Mouse (Mus musculus): ENCODE measurements around the gene Ell. TPM values are rescaled to one million over a fixed set of nuclear protein-coding genes. Genes with fewer than 3 reads are reported as not detected.

Ell gene
- polyA plus RNA-seq, 1 experiment from 2014 or later: 17.8 TPM

GRCm38 (mm10) chr8:70555079-70555747, 16.0 kb downstream of the Ell start:
- ATAC-seq (ENCODE audit: low read depth): no peak
- H3K4me1 ChIP-seq (ENCODE audit: control insufficient read depth, insufficient read depth, low read length): peaks cover 9% of the 10 kb centered on the region; the same call in 1 of the 2 replicates
- H3K36me3 ChIP-seq (ENCODE audit: control insufficient read depth, insufficient read depth, low read length): no peaks in the 10 kb centered on the region
- H3K4me3 ChIP-seq (ENCODE audit: low read depth, low read length): no peak overlapping the region
- WGBS: 91% methylated on average over 4 of the region's 4 CpGs
- no peaks in the 10 kb centered on the region for H3K27me3 ChIP-seq (ENCODE audit: control insufficient read depth, insufficient read depth, low read length)
- no peak overlapping the region for H3K9ac ChIP-seq (replicated peaks; ENCODE audit: low read depth, low read length)
- H3K27ac ChIP-seq (ENCODE audit: low read depth, low read length): no peak overlapping the region
- H3K9me3 ChIP-seq (ENCODE audit: control insufficient read depth, low read length): no peaks in the 10 kb centered on the region
- H3K4me2 ChIP-seq (ENCODE audit: low read depth, low read length): no peak overlapping the region

GRCm38 (mm10) chr8:70558334-70558733, 19.1 kb downstream of the Ell start:
- Histone ChIP-seq H3K27me3 (ENCODE audit: control insufficient read depth, insufficient read depth, low read length) (no peaks in the 10 kb centered on the region), H3K9ac (replicated peaks; ENCODE audit: low read depth, low read length) (no peak overlapping the region), H3K4me2 (ENCODE audit: low read depth, low read length) (no peak overlapping the region), H3K4me1 (ENCODE audit: control insufficient read depth, insufficient read depth, low read length) (peaks cover 9% of the 10 kb centered on the region; the same call in 1 of the 2 replicates), H3K27ac (ENCODE audit: low read depth, low read length) (no peak overlapping the region), H3K4me3 (ENCODE audit: low read depth, low read length) (no peak overlapping the region), H3K9me3 (ENCODE audit: control insufficient read depth, low read length) (no peaks in the 10 kb centered on the region), H3K36me3 (ENCODE audit: control insufficient read depth, insufficient read depth, low read length) (no peaks in the 10 kb centered on the region)
- WGBS: 73% methylated on average over 4 of the region's 4 CpGs
- no peak for ATAC-seq (ENCODE audit: low read depth)

GRCm38 (mm10) chr8:70558983-70559382, 19.7 kb downstream of the Ell start:
- Histone ChIP-seq H3K4me2 (ENCODE audit: low read depth, low read length) (no peak overlapping the region), H3K27me3 (ENCODE audit: control insufficient read depth, insufficient read depth, low read length) (no peaks in the 10 kb centered on the region), H3K4me1 (ENCODE audit: control insufficient read depth, insufficient read depth, low read length) (peaks cover 3% of the 10 kb centered on the region; the same call in 1 of the 2 replicates), H3K36me3 (ENCODE audit: control insufficient read depth, insufficient read depth, low read length) (no peaks in the 10 kb centered on the region), H3K27ac (ENCODE audit: low read depth, low read length) (no peak overlapping the region), H3K9me3 (ENCODE audit: control insufficient read depth, low read length) (no peaks in the 10 kb centered on the region), H3K9ac (replicated peaks; ENCODE audit: low read depth, low read length) (no peak overlapping the region), H3K4me3 (ENCODE audit: low read depth, low read length) (no peak overlapping the region)
- WGBS: 92% methylated on average over 3 of the region's 3 CpGs
- ATAC-seq (ENCODE audit: low read depth): no peak

DNA sequence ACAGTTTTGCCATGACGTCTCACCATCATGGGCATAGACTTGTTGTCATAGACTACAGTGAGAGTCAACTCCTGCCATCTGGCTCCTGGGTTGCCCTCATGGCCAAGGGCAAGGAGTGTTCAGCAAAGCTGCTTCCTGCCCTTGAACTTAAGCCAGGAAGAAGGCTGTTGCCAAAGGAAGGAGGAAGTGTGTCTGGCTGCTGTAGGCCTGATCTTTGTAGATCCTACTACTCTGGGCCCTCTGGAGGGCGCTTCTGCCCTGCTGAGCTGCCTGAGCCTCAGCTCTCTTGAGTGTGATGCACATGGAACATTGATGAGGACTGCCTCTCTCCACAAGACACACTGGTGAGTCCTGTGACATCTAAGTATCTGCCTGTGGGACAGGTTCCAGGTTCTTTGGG, 20.8 kb downstream of the Ell start:
- Histone ChIP-seq H3K36me3 (ENCODE audit: control insufficient read depth, insufficient read depth, low read length) (no peaks in the 10 kb centered on the region), H3K4me3 (ENCODE audit: low read depth, low read length) (no peak overlapping the region), H3K9ac (replicated peaks; ENCODE audit: low read depth, low read length) (no peak overlapping the region), H3K27me3 (ENCODE audit: control insufficient read depth, insufficient read depth, low read length) (no peaks in the 10 kb centered on the region), H3K4me2 (ENCODE audit: low read depth, low read length) (no peak overlapping the region), H3K4me1 (ENCODE audit: control insufficient read depth, insufficient read depth, low read length) (no peaks in the 10 kb centered on the region), H3K9me3 (ENCODE audit: control insufficient read depth, low read length) (no peaks in the 10 kb centered on the region), H3K27ac (ENCODE audit: low read depth, low read length) (no peak overlapping the region)
- no peak for ATAC-seq (ENCODE audit: low read depth)
- 80% methylated on average over 2 of the region's 2 CpGs for WGBS

- no peak overlapping the region for H3K27ac ChIP-seq (ENCODE audit: low read depth, low read length)
- WGBS: 82% methylated on average over 3 of the region's 3 CpGs
- no peaks in the 10 kb centered on the region for H3K27me3 ChIP-seq (ENCODE audit: control insufficient read depth, insufficient read depth, low read length)
- no peak overlapping the region for H3K4me2 ChIP-seq (ENCODE audit: low read depth, low read length)
- no peaks in the 10 kb centered on the region for H3K36me3 ChIP-seq (ENCODE audit: control insufficient read depth, insufficient read depth, low read length)
- ATAC-seq (ENCODE audit: low read depth): no peak
- 0 out of 2 replicates have a peak, but pooled peaks cover under 1% of the 10 kb centered on the region for H3K4me1 ChIP-seq (ENCODE audit: control insufficient read depth, insufficient read depth, low read length)
- no peak overlapping the region for H3K9ac ChIP-seq (replicated peaks; ENCODE audit: low read depth, low read length)
- no peaks in the 10 kb centered on the region for H3K9me3 ChIP-seq (ENCODE audit: control insufficient read depth, low read length)
- H3K4me3 ChIP-seq (ENCODE audit: low read depth, low read length): no peak overlapping the region
Observed at GRCm38 (mm10) chr8:70560564-70560963, 21.3 kb downstream of the Ell start.

DNA sequence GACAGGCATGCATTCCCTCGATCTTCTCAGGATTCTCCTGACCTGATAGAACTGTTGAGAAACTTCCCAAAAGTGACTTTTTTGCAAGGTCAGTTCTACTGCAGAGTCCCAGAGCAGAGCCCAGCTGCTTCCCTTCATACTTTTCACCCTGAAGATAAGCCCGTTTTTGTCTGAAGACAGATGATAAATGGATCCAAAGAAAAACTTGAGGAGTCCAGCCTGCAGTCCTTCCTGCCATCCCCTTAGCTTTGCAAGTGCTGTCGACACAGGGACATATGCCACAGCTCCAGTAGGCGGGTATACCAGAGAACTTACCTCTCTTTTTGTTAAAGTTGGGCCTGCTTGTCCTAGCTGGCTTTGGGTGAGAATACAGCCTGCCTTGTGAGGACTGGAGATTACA, 22.1 kb downstream of the Ell start:
- H3K36me3 ChIP-seq (ENCODE audit: control insufficient read depth, insufficient read depth, low read length): no peaks in the 10 kb centered on the region
- H3K27ac ChIP-seq (ENCODE audit: low read depth, low read length): no peak overlapping the region
- 0 out of 2 replicates have a peak, but pooled peaks cover 2% of the 10 kb centered on the region for H3K4me1 ChIP-seq (ENCODE audit: control insufficient read depth, insufficient read depth, low read length)
- no peaks in the 10 kb centered on the region for H3K27me3 ChIP-seq (ENCODE audit: control insufficient read depth, insufficient read depth, low read length)
- H3K9ac ChIP-seq (replicated peaks; ENCODE audit: low read depth, low read length): no peak overlapping the region
- ATAC-seq (ENCODE audit: low read depth): no peak
- 74% methylated on average over 4 of the region's 4 CpGs for WGBS
- no peak overlapping the region for H3K4me3 ChIP-seq (ENCODE audit: low read depth, low read length)
- no peaks in the 10 kb centered on the region for H3K9me3 ChIP-seq (ENCODE audit: control insufficient read depth, low read length)
- H3K4me2 ChIP-seq (ENCODE audit: low read depth, low read length): no peak overlapping the region

- H3K4me1 ChIP-seq (ENCODE audit: control insufficient read depth, insufficient read depth, low read length): 0 out of 2 replicates have a peak, but pooled peaks cover 2% of the 10 kb centered on the region
- ATAC-seq (ENCODE audit: low read depth): no peak
- no peaks in the 10 kb centered on the region for H3K27me3 ChIP-seq (ENCODE audit: control insufficient read depth, insufficient read depth, low read length)
- no peak overlapping the region for H3K27ac ChIP-seq (ENCODE audit: low read depth, low read length)
- WGBS: 80% methylated on average over 7 of the region's 7 CpGs
- no peak overlapping the region for H3K9ac ChIP-seq (replicated peaks; ENCODE audit: low read depth, low read length)
- no peaks in the 10 kb centered on the region for H3K9me3 ChIP-seq (ENCODE audit: control insufficient read depth, low read length)
- H3K4me2 ChIP-seq (ENCODE audit: low read depth, low read length): no peak overlapping the region
- no peaks in the 10 kb centered on the region for H3K36me3 ChIP-seq (ENCODE audit: control insufficient read depth, insufficient read depth, low read length)
- no peak overlapping the region for H3K4me3 ChIP-seq (ENCODE audit: low read depth, low read length)
Observed at GRCm38 (mm10) chr8:70561809-70562535, 22.7 kb downstream of the Ell start.

- no peak overlapping the region for H3K4me3 ChIP-seq (ENCODE audit: low read depth, low read length)
- ATAC-seq (ENCODE audit: low read depth): no peak
- H3K9ac ChIP-seq (replicated peaks; ENCODE audit: low read depth, low read length): no peak overlapping the region
- H3K27ac ChIP-seq (ENCODE audit: low read depth, low read length): no peak overlapping the region
- WGBS: 82% methylated on average over 3 of the region's 3 CpGs
- H3K4me1 ChIP-seq (ENCODE audit: control insufficient read depth, insufficient read depth, low read length): 0 out of 2 replicates have a peak, but pooled peaks cover 2% of the 10 kb centered on the region
- H3K36me3 ChIP-seq (ENCODE audit: control insufficient read depth, insufficient read depth, low read length): no peaks in the 10 kb centered on the region
- no peaks in the 10 kb centered on the region for H3K27me3 ChIP-seq (ENCODE audit: control insufficient read depth, insufficient read depth, low read length)
- no peaks in the 10 kb centered on the region for H3K9me3 ChIP-seq (ENCODE audit: control insufficient read depth, low read length)
- H3K4me2 ChIP-seq (ENCODE audit: low read depth, low read length): no peak overlapping the region
Observed at GRCm38 (mm10) chr8:70562802-70563201, 23.5 kb downstream of the Ell start.

- Histone ChIP-seq H3K4me1 (ENCODE audit: control insufficient read depth, insufficient read depth, low read length) (0 out of 2 replicates have a peak, but pooled peaks cover 2% of the 10 kb centered on the region), H3K9me3 (ENCODE audit: control insufficient read depth, low read length) (no peaks in the 10 kb centered on the region), H3K27ac (ENCODE audit: low read depth, low read length) (no peak overlapping the region), H3K36me3 (ENCODE audit: control insufficient read depth, insufficient read depth, low read length) (no peaks in the 10 kb centered on the region), H3K4me2 (ENCODE audit: low read depth, low read length) (no peak overlapping the region), H3K27me3 (ENCODE audit: control insufficient read depth, insufficient read depth, low read length) (no peaks in the 10 kb centered on the region), H3K4me3 (ENCODE audit: low read depth, low read length) (no peak overlapping the region), H3K9ac (replicated peaks; ENCODE audit: low read depth, low read length) (no peak overlapping the region)
- WGBS: 91% methylated on average over 6 of the region's 6 CpGs
- ATAC-seq (ENCODE audit: low read depth): no peak
Observed at GRCm38 (mm10) chr8:70563763-70564387, 24.6 kb downstream of the Ell start.
